Mouse (Mus musculus) liver, embryonic 12.5 days (tissue): ENCODE measurements at regions not wholly inside any gene's neighbourhood (a gene's known extent, or its start where the extent isn't known, plus 50 kb on each side); places are given as distances from the start of the nearest gene placed in this dataset.

Experiments used
- ATAC-seq: fragments of 200-750 bp; cut with Nextera tagmentation; 2 replicates; pipeline ENCODE4 v1.8.0; 2017; ENCODE audit warnings: moderate number of reproducible peaks, mild to moderate bottlenecking, moderate library complexity
- H3K27ac ChIP-seq: fragments of 300-500 bp; sonication (generic); 2 replicates; pipeline ENCODE4 v1.5.1; 2016; ENCODE audit warnings: mild to moderate bottlenecking
- H3K27me3 ChIP-seq: fragments of 300-500 bp; sonication (generic); replicated peaks from 2 replicates; pipeline ENCODE4 v1.6.1; 2016; ENCODE audit warnings: mild to moderate bottlenecking, moderate library complexity
- H3K36me3 ChIP-seq: fragments of 300-500 bp; sonication (generic); 2 replicates; pipeline ENCODE4 v1.6.1; 2016; ENCODE audit warnings: mild to moderate bottlenecking, moderate library complexity
- H3K4me1 ChIP-seq: fragments of 300-500 bp; sonication (generic); 2 replicates; pipeline ENCODE4 v1.6.1; 2016
- H3K4me2 ChIP-seq: fragments of 300-500 bp; sonication (generic); 2 replicates; pipeline ENCODE4 v1.6.1; 2016; ENCODE audit warnings: mild to moderate bottlenecking, moderate library complexity
- H3K4me3 ChIP-seq: fragments of 300-500 bp; sonication (generic); 2 replicates; pipeline ENCODE4 v1.5.1; 2016; ENCODE audit warnings: mild to moderate bottlenecking, moderate library complexity
- H3K9ac ChIP-seq: fragments of 300-500 bp; sonication (generic); 2 replicates; pipeline ENCODE4 v1.6.1; 2016; ENCODE audit warnings: mild to moderate bottlenecking, moderate library complexity
- H3K9me3 ChIP-seq: fragments of 300-500 bp; sonication (generic); replicated peaks from 2 replicates; pipeline ENCODE4 v1.6.1; 2016; ENCODE audit warnings: mild to moderate bottlenecking, moderate library complexity
- WGBS: fragments of 180-500 bp; shearing (Covaris S2); methylation state at CpG from one replicate; pipeline ENCODE4 v1.1.7; 2016; ENCODE audit not compliant: insufficient replicate concordance; 5-methylcytosine and 5-hydroxymethylcytosine counted together

- H3K27me3 ChIP-seq = no peaks in the 10 kb centered on the region
- WGBS = 66% methylated on average over 7 of the region's 7 CpGs
- H3K27ac ChIP-seq = no peak overlapping the region
- no peak overlapping the region for H3K4me2 ChIP-seq
- H3K4me1 ChIP-seq = no peaks in the 10 kb centered on the region
- H3K36me3 ChIP-seq = no peaks in the 10 kb centered on the region
- no peak overlapping the region for H3K9ac ChIP-seq
- H3K4me3 ChIP-seq = no peak overlapping the region
- no peak for ATAC-seq
- no peaks in the 10 kb centered on the region for H3K9me3 ChIP-seq
These were observed 108.2 kb upstream of the Tnfaip3 start for GRCm38 (mm10) chr10:19123691-19124090.

GRCm38 (mm10) chr10:19122221-19122620, 106.8 kb upstream of the Tnfaip3 start:
- Histone ChIP-seq H3K9me3 (no peaks in the 10 kb centered on the region), H3K4me1 (no peaks in the 10 kb centered on the region), H3K9ac (no peak overlapping the region), H3K4me2 (no peak overlapping the region), H3K27ac (no peak overlapping the region), H3K27me3 (no peaks in the 10 kb centered on the region), H3K4me3 (no peak overlapping the region), H3K36me3 (no peaks in the 10 kb centered on the region)
- no peak for ATAC-seq
- WGBS = 44% methylated on average over 6 of the region's 6 CpGs

DNA sequence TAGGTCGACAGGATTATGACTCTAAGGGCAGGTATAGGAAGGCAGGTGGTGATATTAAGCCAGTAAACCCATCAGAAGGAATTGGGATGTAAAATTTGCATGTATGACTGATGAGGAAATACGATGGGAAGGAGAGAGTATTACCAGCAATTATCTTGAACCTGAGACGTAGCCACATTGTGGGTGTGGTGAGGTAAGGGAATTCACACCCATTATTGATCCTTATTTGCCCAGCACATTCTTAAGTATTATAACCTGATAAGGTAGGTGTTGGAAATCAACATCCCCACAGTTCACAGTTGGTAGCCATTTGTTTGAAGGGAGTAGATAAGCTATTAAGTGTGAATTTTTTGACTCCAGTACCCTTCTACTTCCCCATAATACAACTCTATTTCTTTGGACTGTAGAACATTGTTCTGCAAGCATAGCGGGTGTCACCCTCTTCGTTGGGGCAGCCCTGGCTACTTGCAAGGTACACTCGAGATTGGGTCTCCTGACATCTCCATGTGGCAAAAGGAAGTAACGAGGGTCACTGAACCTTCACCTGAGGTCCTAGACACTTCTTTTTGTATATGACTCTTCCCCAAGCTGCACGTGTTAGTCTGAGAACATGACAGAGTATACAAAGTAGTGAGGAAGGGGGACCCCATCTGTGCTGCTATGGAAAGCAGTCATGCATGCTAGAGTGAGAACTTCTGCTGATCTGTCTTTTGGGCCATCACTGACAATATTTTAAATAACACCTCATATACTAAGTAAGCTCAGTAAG, 104.0 kb upstream of the Tnfaip3 start:
- H3K4me2 ChIP-seq = no peak overlapping the region
- ATAC-seq = no peak
- H3K27me3 ChIP-seq = no peaks in the 10 kb centered on the region
- WGBS = 55% methylated on average over 8 of the region's 8 CpGs
- H3K9me3 ChIP-seq = no peaks in the 10 kb centered on the region
- H3K4me1 ChIP-seq = no peaks in the 10 kb centered on the region
- H3K27ac ChIP-seq = no peak overlapping the region
- no peak overlapping the region for H3K4me3 ChIP-seq
- no peak overlapping the region for H3K9ac ChIP-seq
- no peaks in the 10 kb centered on the region for H3K36me3 ChIP-seq

- no peak overlapping the region for H3K4me2 ChIP-seq
- no peaks in the 10 kb centered on the region for H3K36me3 ChIP-seq
- H3K27me3 ChIP-seq = no peaks in the 10 kb centered on the region
- no peak overlapping the region for H3K9ac ChIP-seq
- ATAC-seq = no peak
- no peak overlapping the region for H3K27ac ChIP-seq
- H3K9me3 ChIP-seq = no peaks in the 10 kb centered on the region
- no peaks in the 10 kb centered on the region for H3K4me1 ChIP-seq
- 37% methylated on average over 5 of the region's 5 CpGs for WGBS
- H3K4me3 ChIP-seq = no peak overlapping the region
These were observed 103.3 kb upstream of the Tnfaip3 start for GRCm38 (mm10) chr10:19118569-19119280.

DNA sequence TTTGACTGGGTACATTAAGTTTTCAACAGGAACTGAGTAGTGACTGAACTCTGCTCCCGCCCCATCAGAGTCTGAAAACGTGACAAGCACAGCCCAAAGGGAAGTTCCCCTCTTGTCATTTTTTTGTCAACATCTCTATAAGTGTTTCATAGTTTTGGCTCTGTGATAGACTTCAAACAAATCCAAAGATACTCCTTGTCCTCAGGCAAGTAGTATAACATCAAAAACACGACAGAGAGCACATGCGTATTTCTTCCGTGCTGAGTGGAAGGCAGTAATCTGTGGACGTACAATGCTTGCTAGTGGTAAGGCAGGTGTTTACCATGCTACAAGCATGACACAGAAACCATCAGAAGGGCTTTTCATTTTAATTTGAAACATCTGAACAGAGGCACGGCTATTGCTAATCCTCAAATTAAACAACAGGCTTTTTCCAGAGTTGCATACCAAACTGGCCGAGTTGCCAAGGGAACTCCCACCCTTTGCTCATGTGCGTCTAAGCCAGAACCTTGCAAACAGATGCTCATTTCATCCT, 101.7 kb upstream of the Tnfaip3 start:
- H3K4me2 ChIP-seq = no peak overlapping the region
- no peak overlapping the region for H3K4me3 ChIP-seq
- no peak for ATAC-seq
- H3K9ac ChIP-seq = no peak overlapping the region
- no peaks in the 10 kb centered on the region for H3K4me1 ChIP-seq
- WGBS = 67% methylated on average over 9 of the region's 9 CpGs
- H3K36me3 ChIP-seq = no peaks in the 10 kb centered on the region
- no peaks in the 10 kb centered on the region for H3K27me3 ChIP-seq
- H3K27ac ChIP-seq = no peak overlapping the region
- no peaks in the 10 kb centered on the region for H3K9me3 ChIP-seq

DNA sequence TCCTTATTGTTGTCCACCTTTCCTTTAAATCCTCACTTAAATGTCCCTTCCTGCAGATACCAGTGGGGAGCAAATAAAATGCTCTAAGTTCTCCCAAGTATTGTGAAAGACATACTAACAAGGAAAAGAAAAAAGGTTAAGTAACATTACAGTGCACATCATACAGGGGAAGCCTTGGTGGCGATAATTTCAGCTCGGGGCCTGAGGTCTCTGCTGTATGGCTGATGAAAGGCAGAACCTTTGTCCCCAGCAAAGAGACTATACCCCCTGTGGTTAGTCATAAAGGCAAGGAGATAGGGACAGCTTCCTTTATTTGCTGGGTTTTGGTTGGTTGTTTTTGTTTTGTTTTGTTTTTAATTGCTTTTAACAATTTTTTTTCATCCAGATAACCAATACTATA, 97.0 kb upstream of the Tnfaip3 start:
- no peak overlapping the region for H3K27ac ChIP-seq
- H3K9ac ChIP-seq = no peak overlapping the region
- no peaks in the 10 kb centered on the region for H3K4me1 ChIP-seq
- no peaks in the 10 kb centered on the region for H3K9me3 ChIP-seq
- H3K4me3 ChIP-seq = no peak overlapping the region
- H3K27me3 ChIP-seq = no peaks in the 10 kb centered on the region
- ATAC-seq = no peak
- no peak overlapping the region for H3K4me2 ChIP-seq
- no peaks in the 10 kb centered on the region for H3K36me3 ChIP-seq
- 55% methylated on average over 2 of the region's 2 CpGs for WGBS

DNA sequence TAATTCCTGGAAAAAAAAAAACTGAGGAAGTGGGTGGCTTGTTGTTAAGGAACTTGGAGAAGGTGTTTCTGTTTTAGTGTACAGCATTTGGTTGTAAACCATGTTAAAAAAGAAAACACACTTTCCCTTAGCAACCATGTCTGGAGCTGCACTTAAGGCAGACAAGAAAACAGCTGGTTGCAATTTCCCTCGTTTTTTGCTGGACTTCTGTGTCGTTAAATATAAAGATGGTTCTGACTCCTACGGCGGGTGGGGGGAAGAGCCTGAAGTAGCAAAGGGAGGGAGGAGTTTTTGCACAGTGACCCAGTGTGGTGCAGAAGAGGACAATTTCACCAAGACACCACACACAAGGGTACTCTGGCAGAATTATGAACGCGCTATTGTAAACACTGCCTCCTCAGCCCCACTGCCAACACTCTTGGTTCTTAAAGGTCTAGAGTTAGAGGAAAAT, 89.8 kb upstream of the Tnfaip3 start:
- H3K9ac ChIP-seq = no peak overlapping the region
- no peak overlapping the region for H3K4me3 ChIP-seq
- H3K4me1 ChIP-seq = no peaks in the 10 kb centered on the region
- H3K36me3 ChIP-seq = no peaks in the 10 kb centered on the region
- ATAC-seq = no peak
- WGBS = 55% methylated on average over 6 of the region's 6 CpGs
- no peaks in the 10 kb centered on the region for H3K9me3 ChIP-seq
- H3K4me2 ChIP-seq = no peak overlapping the region
- no peaks in the 10 kb centered on the region for H3K27me3 ChIP-seq
- H3K27ac ChIP-seq = no peak overlapping the region

DNA sequence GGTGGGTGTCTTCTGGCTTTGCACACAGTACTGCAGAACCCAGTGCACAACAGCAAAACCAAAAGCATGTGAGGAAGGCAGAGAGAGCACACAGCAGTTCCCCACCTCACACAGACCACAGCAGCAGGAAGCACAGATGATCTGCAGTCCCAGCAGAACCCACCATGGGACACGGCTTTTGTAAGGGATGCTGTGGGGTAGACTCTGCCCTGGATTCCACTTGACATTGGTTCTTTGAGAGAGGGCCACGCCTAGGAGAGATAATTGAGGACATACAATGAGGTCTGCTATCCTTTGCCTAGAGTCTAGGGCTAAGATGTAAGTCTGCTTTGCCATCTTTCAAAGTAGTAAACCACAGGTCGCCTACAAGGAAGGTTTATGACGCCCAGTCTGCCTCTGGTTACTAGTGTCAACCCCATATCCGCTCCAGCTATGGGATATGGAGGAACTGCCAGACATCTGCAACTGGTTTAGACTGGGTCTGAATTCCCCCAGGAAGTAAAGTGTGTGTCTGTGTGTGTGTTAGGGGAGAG, 89.3 kb upstream of the Tnfaip3 start:
- H3K4me1 ChIP-seq = no peaks in the 10 kb centered on the region
- no peaks in the 10 kb centered on the region for H3K27me3 ChIP-seq
- WGBS = 38% methylated on average over 5 of the region's 5 CpGs
- no peaks in the 10 kb centered on the region for H3K9me3 ChIP-seq
- no peaks in the 10 kb centered on the region for H3K36me3 ChIP-seq
- H3K27ac ChIP-seq = no peak overlapping the region
- no peak overlapping the region for H3K9ac ChIP-seq
- ATAC-seq = no peak
- H3K4me3 ChIP-seq = no peak overlapping the region
- no peak overlapping the region for H3K4me2 ChIP-seq

GRCm38 (mm10) chr10:19099369-19100285, 84.2 kb upstream of the Tnfaip3 start:
- WGBS = 69% methylated on average over 10 of the region's 10 CpGs
- H3K4me3 ChIP-seq = no peak overlapping the region
- H3K27me3 ChIP-seq = no peaks in the 10 kb centered on the region
- no peak overlapping the region for H3K9ac ChIP-seq
- H3K36me3 ChIP-seq = no peaks in the 10 kb centered on the region
- ATAC-seq = no peak
- no peak overlapping the region for H3K27ac ChIP-seq
- no peaks in the 10 kb centered on the region for H3K9me3 ChIP-seq
- no peaks in the 10 kb centered on the region for H3K4me1 ChIP-seq
- H3K4me2 ChIP-seq = no peak overlapping the region

DNA sequence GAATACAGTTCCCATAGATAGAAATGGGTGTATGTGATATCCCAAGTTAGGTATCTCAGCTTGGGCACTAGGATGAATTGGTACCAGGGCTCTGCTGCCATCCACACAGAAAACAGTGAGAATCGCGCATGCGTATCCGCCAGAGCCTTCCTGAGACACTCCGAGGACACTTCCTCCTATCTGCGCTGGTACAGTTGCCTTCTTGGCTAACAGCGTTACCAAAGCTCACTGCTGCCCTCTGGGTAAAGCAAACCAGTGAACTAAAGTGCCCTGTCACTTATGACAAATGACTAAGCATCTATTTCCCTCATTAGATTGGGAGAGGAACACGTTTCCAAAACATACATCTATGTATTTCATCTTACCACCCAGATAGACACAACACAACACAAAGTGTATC, 78.8 kb upstream of the Tnfaip3 start:
- H3K4me2 ChIP-seq = no peak overlapping the region
- H3K27ac ChIP-seq = no peak overlapping the region
- H3K4me1 ChIP-seq = peaks cover 9% of the 10 kb centered on the region; the same call in 1 of the 2 replicates
- no peaks in the 10 kb centered on the region for H3K36me3 ChIP-seq
- H3K27me3 ChIP-seq = no peaks in the 10 kb centered on the region
- no peaks in the 10 kb centered on the region for H3K9me3 ChIP-seq
- no peak overlapping the region for H3K4me3 ChIP-seq
- 10% methylated on average over 8 of the region's 8 CpGs for WGBS
- ATAC-seq = 0 out of 2 replicates have a peak, but pooled peaks have one; percentile 40
- H3K9ac ChIP-seq = no peak overlapping the region

- no peaks in the 10 kb centered on the region for H3K9me3 ChIP-seq
- no peak overlapping the region for H3K4me3 ChIP-seq
- no peak overlapping the region for H3K9ac ChIP-seq
- ATAC-seq = no peak
- no peak overlapping the region for H3K4me2 ChIP-seq
- H3K4me1 ChIP-seq = peaks cover 9% of the 10 kb centered on the region; the same call in 1 of the 2 replicates
- H3K27me3 ChIP-seq = no peaks in the 10 kb centered on the region
- H3K27ac ChIP-seq = no peak overlapping the region
- 66% methylated on average over 3 of the region's 3 CpGs for WGBS
- H3K36me3 ChIP-seq = no peaks in the 10 kb centered on the region
These were observed 78.2 kb upstream of the Tnfaip3 start for GRCm38 (mm10) chr10:19093689-19094088.
